Mouse (Mus musculus) megakaryocyte, embryonic 14.5 days (primary cell): ENCODE data around the gene Lamb3.
"Not testable (repeated sequence)": the region's sequence is repeated elsewhere in the genome, so short reads cannot be mapped to it uniquely, and the experiment has no call there.

Experiments used
- FLI1 ChIP-seq: IDR thresholded peaks from 2 replicates; pipeline ENCODE4 v1.6.1; 2012; ENCODE audit warnings: low read length, inconsistent platforms, mixed read lengths
- GATA1 ChIP-seq: IDR thresholded peaks from 3 replicates; pipeline ENCODE4 v1.6.1; 2012; ENCODE audit warnings: mixed read lengths, low read length, inconsistent platforms, borderline replicate concordance

GRCm38 (mm10) chr1:193253895-193254294 is 46.4 kb downstream of the Lamb3 start:
- TF ChIP-seq GATA1, FLI1: not testable (repeated sequence)
